Mouse (Mus musculus) liver, postnatal 0 days (tissue): ENCODE results near the gene Hspbp1.

ENCODE experiments used
- CTCF ChIP-seq: sonication (generic); IDR thresholded peaks from 2 replicates; pipeline ENCODE4 v1.5.1; 2016; ENCODE audit warnings: antibody characterized with exemption, low read depth
- EP300 ChIP-seq: IDR thresholded peaks from 2 replicates; pipeline ENCODE4 v1.6.1; 2016; ENCODE audit warnings: antibody characterized with exemption, low read depth, mild to moderate bottlenecking

DNA sequence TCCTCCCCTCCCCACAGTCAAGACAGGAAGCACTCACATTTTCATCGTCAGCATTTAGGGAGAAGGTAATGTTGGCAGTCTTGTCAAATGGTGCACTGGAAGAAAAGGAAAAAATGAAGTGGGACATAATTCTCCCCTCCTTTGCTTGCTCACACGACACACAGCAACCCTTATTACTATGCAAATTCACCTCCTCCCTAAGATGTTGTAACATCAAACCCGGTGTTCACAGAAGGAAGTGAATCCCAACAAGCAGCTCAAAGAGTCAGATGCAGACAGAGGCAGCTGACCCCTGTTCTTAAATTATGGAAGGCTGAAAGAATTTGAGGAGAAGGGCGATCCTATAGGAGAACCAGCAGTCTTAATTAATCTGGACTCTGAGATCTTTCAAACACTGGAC is 48.7 kb downstream of the Hspbp1 start:
- no peak for TF ChIP-seq CTCF
- no peak for TF ChIP-seq EP300
